Mouse (Mus musculus) lung, embryonic 16.5 days (tissue): Measurements from ENCODE around the gene Itsn1. TPM values are rescaled to one million over a fixed set of nuclear protein-coding genes. Genes with fewer than 3 reads are reported as not detected.

Experiments
- ATAC-seq: fragments of 200-750 bp; cut with Nextera tagmentation; 2 replicates; pipeline ENCODE4 v1.8.0; 2017; ENCODE audit warnings: low read depth, mild to moderate bottlenecking, moderate library complexity
- H3K27ac ChIP-seq: fragments of 300-500 bp; sonication (generic); 2 replicates; pipeline ENCODE4 v1.5.1; 2014; ENCODE audit warnings: mild to moderate bottlenecking, control low read depth, low read length
- H3K27me3 ChIP-seq: fragments of 300-500 bp; sonication (generic); 2 replicates; pipeline ENCODE4 v1.6.1; 2014; ENCODE audit warnings: low read depth, low read length, mixed read lengths; ENCODE audit not compliant: control insufficient read depth, insufficient read depth
- H3K36me3 ChIP-seq: fragments of 300-500 bp; sonication (generic); 2 replicates; pipeline ENCODE4 v1.6.1; 2014; ENCODE audit warnings: low read length; ENCODE audit not compliant: control insufficient read depth, insufficient read depth
- H3K4me1 ChIP-seq: fragments of 300-500 bp; sonication (generic); replicated peaks from 2 replicates; pipeline ENCODE4 v1.6.1; 2014; ENCODE audit warnings: low read length, mixed read lengths; ENCODE audit not compliant: control insufficient read depth, insufficient read depth
- H3K4me2 ChIP-seq: fragments of 300-500 bp; sonication (generic); 2 replicates; pipeline ENCODE4 v1.6.1; 2014; ENCODE audit warnings: low read depth, low read length, control low read depth
- H3K4me3 ChIP-seq: fragments of 300-500 bp; sonication (generic); 2 replicates; pipeline ENCODE4 v1.5.1; 2014; ENCODE audit warnings: mild to moderate bottlenecking, low read length, control low read depth
- H3K9ac ChIP-seq: fragments of 300-500 bp; sonication (generic); 2 replicates; pipeline ENCODE4 v1.6.1; 2014; ENCODE audit warnings: low read length, control low read depth
- H3K9me3 ChIP-seq: fragments of 300-500 bp; sonication (generic); 2 replicates; pipeline ENCODE4 v1.6.1; 2016; ENCODE audit warnings: low read length; ENCODE audit not compliant: control insufficient read depth
- WGBS: fragments of 180-500 bp; shearing (Covaris S2); extraction: QIAGEN DNeasy Blood & Tissue Kit; methylation state at CpG from one replicate; pipeline ENCODE4 v1.1.7; 2014; 5-methylcytosine and 5-hydroxymethylcytosine counted together
- polyA plus RNA-seq: library from polyadenylated mRNA; unstranded; fragments of >200 nt; fragmentation: Nextera tagmentation; extraction: Ambion mirVana; gene quantifications from 2 replicates; pipeline ENCODE4 v1.2.1, GENCODE M21; 2015

The Itsn1 gene
- polyA plus RNA-seq, 1 experiment from 2014 or later, result 17.8 TPM

DNA sequence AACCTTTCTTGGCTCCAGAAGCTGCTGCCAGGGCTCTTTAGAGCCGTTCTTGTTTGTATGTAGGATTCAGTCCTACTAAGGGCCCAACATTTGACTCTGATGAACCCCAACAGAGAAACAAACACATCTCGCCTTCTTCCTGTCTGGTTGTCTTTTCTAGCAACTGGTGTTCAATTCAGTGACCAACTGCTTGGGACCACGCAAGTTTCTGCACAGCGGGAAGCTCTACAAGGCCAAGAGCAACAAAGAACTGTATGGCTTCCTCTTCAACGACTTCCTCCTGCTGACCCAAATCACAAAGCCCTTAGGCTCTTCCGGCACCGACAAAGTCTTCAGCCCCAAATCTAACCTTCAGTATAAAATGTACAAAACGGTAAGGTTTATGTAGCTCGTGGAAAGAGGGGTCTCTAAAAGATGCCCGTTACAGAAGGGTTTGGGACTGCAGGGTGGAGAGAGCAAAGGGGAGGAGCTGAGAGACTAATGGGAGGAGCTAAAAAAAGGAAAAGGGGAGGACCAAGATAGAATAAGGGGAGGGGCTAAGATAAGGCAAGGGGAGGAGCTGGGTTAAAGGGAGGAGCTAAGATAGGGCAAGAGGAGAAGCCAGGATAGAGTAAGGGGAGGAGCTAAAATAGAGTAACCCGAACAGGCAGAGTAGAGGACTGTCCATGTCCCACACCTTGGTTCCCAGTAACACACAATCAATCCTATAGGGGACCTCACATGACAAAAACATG lies 176.2 kb downstream of the Itsn1 start:
- no peaks in the 10 kb centered on the region for H3K4me1 ChIP-seq
- no peaks in the 10 kb centered on the region for H3K9me3 ChIP-seq
- H3K27ac ChIP-seq, result no peak overlapping the region
- no peak overlapping the region for H3K4me3 ChIP-seq
- ATAC-seq, result no peak
- H3K9ac ChIP-seq, result no peak overlapping the region
- no peak overlapping the region for H3K4me2 ChIP-seq
- 77% methylated on average over 11 of the region's 11 CpGs for WGBS
- H3K36me3 ChIP-seq, result no peaks in the 10 kb centered on the region
- H3K27me3 ChIP-seq, result no peaks in the 10 kb centered on the region

- no peak overlapping the region for H3K27ac ChIP-seq
Observed at GRCm38 (mm10) chr16:91905987-91906386, 176.9 kb downstream of the Itsn1 start.

GRCm38 (mm10) chr16:91906672-91907071 lies 177.6 kb downstream of the Itsn1 start:
- no peak overlapping the region for H3K4me2 ChIP-seq
- WGBS, result 86% methylated on average over 5 of the region's 5 CpGs
- H3K27me3 ChIP-seq, result no peaks in the 10 kb centered on the region
- no peak overlapping the region for H3K4me3 ChIP-seq
- no peaks in the 10 kb centered on the region for H3K36me3 ChIP-seq
- H3K27ac ChIP-seq, result no peak overlapping the region
- ATAC-seq, result no peak
- H3K9ac ChIP-seq, result no peak overlapping the region
- no peaks in the 10 kb centered on the region for H3K9me3 ChIP-seq
- H3K4me1 ChIP-seq, result no peaks in the 10 kb centered on the region

More at GRCm38 (mm10) chr16:91905987-91906386, 176.9 kb downstream of the Itsn1 start:
- no peak overlapping the region for H3K4me2 ChIP-seq
- H3K9ac ChIP-seq, result no peak overlapping the region
- no peaks in the 10 kb centered on the region for H3K9me3 ChIP-seq
- no peak for ATAC-seq
- 80% methylated on average over 10 of the region's 10 CpGs for WGBS
- H3K4me1 ChIP-seq, result no peaks in the 10 kb centered on the region
- H3K36me3 ChIP-seq, result no peaks in the 10 kb centered on the region
- H3K27me3 ChIP-seq, result no peaks in the 10 kb centered on the region
- no peak overlapping the region for H3K4me3 ChIP-seq

DNA sequence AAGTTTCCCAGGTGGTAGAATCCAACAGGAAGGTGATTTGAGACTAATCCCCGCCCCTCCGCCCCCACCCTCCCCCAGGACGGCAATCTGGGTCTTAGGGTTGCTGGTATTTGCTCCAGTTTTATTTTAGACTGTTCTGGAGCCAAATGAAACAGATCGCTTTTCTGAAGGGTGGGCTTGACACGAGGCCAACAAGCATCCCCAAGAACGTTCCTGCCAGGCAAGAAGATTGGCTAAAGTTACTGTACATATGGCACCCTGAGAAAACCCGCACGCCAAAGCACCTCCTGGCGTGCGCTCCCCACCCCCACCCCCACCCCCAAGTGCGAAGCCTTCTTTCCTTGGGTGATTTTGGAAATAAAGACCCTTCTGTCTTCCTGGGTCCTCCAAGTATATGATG lies 178.1 kb downstream of the Itsn1 start:
- H3K9ac ChIP-seq, result no peak overlapping the region
- no peak overlapping the region for H3K27ac ChIP-seq
- H3K4me3 ChIP-seq, result no peak overlapping the region
- H3K9me3 ChIP-seq, result no peaks in the 10 kb centered on the region
- no peaks in the 10 kb centered on the region for H3K27me3 ChIP-seq
- 63% methylated on average over 11 of the region's 11 CpGs for WGBS
- H3K4me2 ChIP-seq, result no peak overlapping the region
- no peaks in the 10 kb centered on the region for H3K36me3 ChIP-seq
- ATAC-seq, result no peak
- H3K4me1 ChIP-seq, result no peaks in the 10 kb centered on the region

- WGBS, result 80% methylated on average over 15 of the region's 15 CpGs
Observed at GRCm38 (mm10) chr16:91909569-91910335, 180.7 kb downstream of the Itsn1 start.

DNA sequence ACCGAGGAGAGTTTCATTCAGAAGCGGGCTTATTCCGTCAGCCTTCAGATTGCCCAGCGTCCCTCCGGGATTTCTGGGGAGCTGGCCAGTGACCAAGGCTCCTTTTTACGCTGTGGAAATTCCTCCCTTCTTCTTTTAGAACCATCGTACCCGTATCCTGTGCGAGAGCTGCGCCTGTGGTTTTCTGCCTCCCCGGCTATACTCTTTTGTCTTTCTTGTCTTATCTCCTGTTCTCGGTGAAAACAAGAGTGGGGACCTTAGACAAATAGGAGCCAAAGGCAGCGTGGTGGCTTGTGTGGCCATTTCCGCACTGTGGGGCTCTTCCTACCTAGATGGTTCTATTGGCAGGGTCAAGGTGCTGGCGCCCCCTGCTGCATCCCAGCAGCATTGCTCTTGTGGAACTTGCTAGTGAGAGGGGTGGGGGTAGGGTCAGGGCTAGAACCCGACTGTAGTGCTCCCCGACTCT lies 188.6 kb downstream of the Itsn1 start:
- peak overlapping the region; percentile 30 for H3K4me3 ChIP-seq
- H3K27ac ChIP-seq, result no peak overlapping the region
- no peaks in the 10 kb centered on the region for H3K36me3 ChIP-seq
- peak; percentile 89 for ATAC-seq
- no peaks in the 10 kb centered on the region for H3K27me3 ChIP-seq
- H3K4me1 ChIP-seq, result no peaks in the 10 kb centered on the region
- WGBS, result 23% methylated on average over 17 of the region's 17 CpGs
- H3K9me3 ChIP-seq, result no peaks in the 10 kb centered on the region
- peak overlapping the region; percentile 32 for H3K9ac ChIP-seq
- H3K4me2 ChIP-seq, result peak overlapping the region; percentile 53

More at GRCm38 (mm10) chr16:91909569-91910335, 180.7 kb downstream of the Itsn1 start:
- no peak for ATAC-seq
- H3K27ac ChIP-seq, result no peak overlapping the region
- H3K4me2 ChIP-seq, result no peak overlapping the region
- no peak overlapping the region for H3K4me3 ChIP-seq
- H3K27me3 ChIP-seq, result no peaks in the 10 kb centered on the region
- H3K9me3 ChIP-seq, result no peaks in the 10 kb centered on the region
- no peaks in the 10 kb centered on the region for H3K4me1 ChIP-seq
- H3K36me3 ChIP-seq, result no peaks in the 10 kb centered on the region
- H3K9ac ChIP-seq, result no peak overlapping the region

- Histone ChIP-seq H3K36me3 (peaks cover 3% of the 10 kb centered on the region), H3K9me3 (no peaks in the 10 kb centered on the region), H3K27me3 (no peaks in the 10 kb centered on the region), H3K4me2 (no peak overlapping the region), H3K4me3 (no peak overlapping the region), H3K4me1 (no peaks in the 10 kb centered on the region), H3K9ac (no peak overlapping the region), H3K27ac (no peak overlapping the region)
- no peak for ATAC-seq
- 65% methylated on average over 4 of the region's 4 CpGs for WGBS
Observed at GRCm38 (mm10) chr16:91918461-91918860, 189.4 kb downstream of the Itsn1 start.

- WGBS, result 47% methylated on average over 6 of the region's 6 CpGs
- no peak for ATAC-seq
Observed at GRCm38 (mm10) chr16:91919056-91919455, 190.0 kb downstream of the Itsn1 start.

DNA sequence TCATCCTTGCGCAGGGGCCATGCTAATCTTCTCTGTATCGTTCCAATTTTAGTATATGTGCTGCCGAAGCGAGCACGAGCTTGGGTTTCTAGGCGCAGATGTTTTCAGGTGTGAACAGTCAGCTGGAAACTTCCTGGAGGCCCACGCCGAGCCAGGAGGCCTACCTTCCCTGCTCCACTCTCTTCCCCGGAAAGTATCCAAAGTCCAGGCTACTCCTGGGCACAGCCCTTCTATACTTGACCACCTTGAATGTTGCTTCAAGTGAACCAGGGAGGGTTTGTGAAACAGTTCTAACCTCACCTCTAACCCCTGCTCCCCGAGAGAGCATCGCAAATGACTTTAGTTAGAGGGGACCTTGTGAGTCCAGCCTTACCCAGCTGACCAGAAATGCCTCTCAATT lies 192.3 kb downstream of the Itsn1 start:
- H3K27ac ChIP-seq, result no peak overlapping the region
- no peak for ATAC-seq

More at GRCm38 (mm10) chr16:91919056-91919455, 190.0 kb downstream of the Itsn1 start:
- no peak overlapping the region for H3K4me2 ChIP-seq
- H3K4me3 ChIP-seq, result no peak overlapping the region
- H3K27me3 ChIP-seq, result no peaks in the 10 kb centered on the region
- H3K9me3 ChIP-seq, result no peaks in the 10 kb centered on the region
- H3K36me3 ChIP-seq, result peaks cover 6% of the 10 kb centered on the region
- H3K27ac ChIP-seq, result no peak overlapping the region
- no peak overlapping the region for H3K9ac ChIP-seq
- no peaks in the 10 kb centered on the region for H3K4me1 ChIP-seq

More for the DNA sequence above, 192.3 kb downstream of the Itsn1 start:
- Histone ChIP-seq H3K27me3 (no peaks in the 10 kb centered on the region), H3K4me3 (no peak overlapping the region), H3K4me1 (no peaks in the 10 kb centered on the region), H3K36me3 (peaks cover 28% of the 10 kb centered on the region), H3K9ac (no peak overlapping the region), H3K4me2 (no peak overlapping the region), H3K9me3 (no peaks in the 10 kb centered on the region)
- 87% methylated on average over 11 of the region's 11 CpGs for WGBS
